Mouse (Mus musculus) heart, postnatal 25 days (tissue): ENCODE results near the gene Rpp25. TPM values are rescaled to one million over a fixed set of nuclear protein-coding genes. Genes with fewer than 3 reads are reported as not detected.

Experiments
- DNase-seq: peaks from one replicate; pipeline ENCODE4 v3.0.0; 2022; ENCODE audit warnings: low spot score
- intact Hi-C: fragments of 180-260 bp; cut with DNase I; formaldehyde crosslinking; loops from one replicate; pipeline ENCODE4 v1.15.1; 2025
- total RNA-seq, 2 experiments: library from RNA; stranded (reverse); gene quantifications; 2 replicates each; pipeline ENCODE4 v1.2.3; 2021

Gene Rpp25
- total RNA-seq, 2 experiments from 2014 or later: 1.6 to 2.3 TPM

DNA sequence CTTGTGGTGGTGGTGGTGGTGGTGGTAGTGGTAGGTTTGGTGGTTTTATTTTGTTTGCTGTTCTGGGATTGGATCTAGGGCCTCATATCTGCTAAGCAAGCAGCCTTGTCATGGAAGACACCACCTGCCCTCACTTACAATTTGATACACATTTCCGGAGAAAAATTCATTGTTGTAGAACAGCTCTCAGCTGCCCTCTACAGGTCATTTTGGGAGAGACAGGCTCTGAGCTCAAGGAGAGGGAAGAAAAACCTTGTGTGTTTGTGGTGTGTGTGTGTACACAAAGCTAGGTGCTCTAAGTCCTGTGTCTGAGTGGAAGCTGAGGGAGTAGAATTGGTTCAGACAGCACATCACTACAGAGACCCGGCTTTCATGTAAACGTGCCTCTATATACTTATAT lies 13.3 kb downstream of the Rpp25 start:
- no peak for DNase-seq
- intact Hi-C loops: loop anchor here (1.0 to 5.0 kb wide), 2 partner anchors 32 to 310 kb away; no protein-coding TSS in a partner anchor

DNA sequence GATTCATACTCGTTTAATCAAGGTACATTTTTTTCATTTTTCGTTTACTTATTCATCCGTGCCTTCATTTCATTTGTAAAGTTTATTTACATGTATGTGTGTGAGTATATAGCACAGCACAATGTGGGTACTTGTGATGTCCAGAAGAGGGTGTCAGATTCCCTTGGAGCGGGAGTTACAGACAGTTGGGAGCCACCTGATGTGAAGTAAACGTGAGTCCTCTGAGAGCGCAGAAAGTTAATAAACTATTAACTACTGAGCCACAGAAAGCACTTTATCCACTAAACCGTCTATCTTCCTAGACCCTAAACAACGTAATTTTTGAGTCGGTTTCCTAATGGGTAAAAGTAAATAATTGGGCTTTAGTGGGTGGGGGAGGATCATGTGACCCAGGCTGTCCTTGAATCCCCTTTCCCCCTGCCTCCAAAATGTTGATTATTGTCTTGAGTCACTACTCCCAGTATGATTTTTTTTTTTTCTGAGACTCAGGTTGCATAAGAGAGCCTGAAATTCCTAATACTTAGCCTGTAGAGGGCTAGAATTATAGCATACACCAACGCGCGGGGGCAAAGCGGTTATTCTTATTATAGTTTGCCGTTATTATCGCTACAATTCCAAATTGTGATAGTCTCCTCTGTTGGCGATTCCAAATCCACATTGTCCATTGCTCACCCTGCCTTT lies 16.7 kb downstream of the Rpp25 start:
- DNase-seq: no peak
- intact Hi-C loops: loop anchor here (5.0 kb wide), 3 partner anchors 122 to 242 kb away; no protein-coding TSS in a partner anchor

DNA sequence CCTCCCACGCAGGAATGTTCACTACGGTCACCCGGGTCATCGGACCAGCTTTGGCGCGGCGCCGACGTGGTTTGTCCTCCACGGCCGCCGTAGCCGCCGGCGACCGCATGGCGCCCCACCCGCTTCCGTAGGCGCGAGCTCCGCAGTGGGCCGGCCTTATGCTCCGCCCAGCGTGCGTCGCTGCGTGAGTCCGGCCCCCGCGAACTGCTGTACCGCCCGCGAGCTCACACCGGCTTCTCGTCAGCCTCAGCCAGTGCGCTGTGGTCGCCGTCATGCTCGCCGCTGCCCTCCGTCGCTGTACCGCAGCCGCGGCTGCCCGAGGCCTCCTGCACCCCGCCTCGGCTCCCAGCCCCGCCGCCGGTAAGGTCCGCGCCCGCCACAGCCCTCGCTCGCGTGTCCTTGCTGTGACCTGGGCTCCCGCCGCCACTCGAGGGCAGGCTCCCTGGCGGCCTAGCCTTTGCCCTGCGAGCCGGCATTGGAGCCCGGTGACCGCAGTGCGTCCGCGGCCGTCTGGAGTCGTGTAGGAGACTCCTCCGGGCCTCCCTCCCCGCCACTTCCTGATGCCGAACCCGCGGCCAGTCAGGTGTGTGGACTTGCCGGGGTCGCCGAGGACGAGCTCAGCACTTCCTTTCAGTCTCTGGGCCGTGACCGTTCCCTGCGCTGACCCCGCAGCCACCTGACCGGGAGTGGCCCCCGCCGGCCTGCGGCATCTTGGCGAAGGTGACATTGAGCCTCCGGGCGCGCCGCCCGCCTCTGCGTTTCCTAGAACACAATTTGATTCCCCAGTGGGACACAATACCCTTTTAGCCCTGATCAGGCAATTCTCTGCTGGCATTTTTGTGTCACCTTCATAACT lies 17.5 kb downstream of the Rpp25 start, which contains the start of gene Cox5a:
TSS of gene Cox5a (plus strand) at position 219 of the 856 bp plus-strand sequence.
- intact Hi-C loops: loop anchor here (5.0 kb wide), 3 partner anchors 121 to 241 kb away; no protein-coding TSS in a partner anchor
- DNase-seq: peak; percentile 90

DNA sequence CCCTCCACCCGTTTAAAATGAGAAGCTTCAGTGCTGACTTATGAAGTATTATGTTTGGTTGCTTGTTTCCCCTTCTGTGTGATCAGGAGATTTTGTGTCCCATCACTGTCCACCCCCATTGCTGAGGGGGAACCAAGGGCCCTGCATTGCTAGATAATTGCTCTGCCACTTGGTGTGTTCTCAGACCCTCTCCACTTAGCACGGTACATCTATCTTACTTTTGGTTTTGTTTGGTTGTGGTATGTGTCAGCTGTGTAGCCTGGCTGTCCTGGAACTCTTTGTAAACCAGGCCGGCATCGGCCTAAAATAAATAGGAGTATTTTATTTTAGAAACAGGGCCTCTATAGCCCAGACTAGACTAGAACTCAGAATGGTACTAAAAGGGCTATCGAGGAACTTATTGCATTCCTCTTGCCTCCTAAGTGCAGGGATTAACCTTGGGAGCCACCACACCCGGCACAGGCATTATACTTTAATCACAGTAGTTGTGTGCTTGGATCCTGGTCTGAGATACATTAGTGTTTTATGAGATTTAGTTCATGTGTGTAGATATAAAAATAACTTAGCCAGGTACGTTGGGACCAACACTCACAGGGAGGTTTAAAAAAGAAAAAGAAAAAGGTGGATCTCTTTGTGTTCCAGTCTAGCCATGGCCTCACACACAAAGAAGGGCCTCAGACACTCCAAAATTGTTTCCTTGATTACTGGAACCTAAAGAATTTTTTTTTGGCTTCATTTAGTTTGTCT lies 18.5 kb downstream of the Rpp25 start:
- intact Hi-C loops: loop anchor here (5.0 kb wide), 3 partner anchors 120 to 240 kb away; no protein-coding TSS in a partner anchor
- no peak for DNase-seq

DNA sequence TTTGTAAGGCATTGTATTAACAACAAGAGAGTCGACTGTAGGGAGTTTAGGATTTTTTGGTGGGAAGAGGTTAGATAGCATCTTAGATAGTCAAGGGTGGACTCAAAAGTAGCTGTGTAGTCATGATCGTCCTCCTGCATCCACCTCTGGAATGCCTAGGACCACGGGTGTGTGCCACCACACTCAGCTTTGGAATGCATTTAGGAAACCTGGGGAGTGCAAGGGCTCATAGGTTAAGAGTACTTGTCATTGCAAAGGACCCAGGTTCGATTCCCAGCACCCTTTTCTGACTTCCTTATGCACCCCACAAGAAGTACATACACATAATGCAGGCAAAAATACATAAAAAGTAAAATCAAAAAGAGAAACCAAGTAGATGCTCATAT lies 19.0 kb downstream of the Rpp25 start:
- DNase-seq: no peak
- intact Hi-C loops: loop anchor here (5.0 kb wide), 3 partner anchors 119 to 239 kb away; no protein-coding TSS in a partner anchor

DNA sequence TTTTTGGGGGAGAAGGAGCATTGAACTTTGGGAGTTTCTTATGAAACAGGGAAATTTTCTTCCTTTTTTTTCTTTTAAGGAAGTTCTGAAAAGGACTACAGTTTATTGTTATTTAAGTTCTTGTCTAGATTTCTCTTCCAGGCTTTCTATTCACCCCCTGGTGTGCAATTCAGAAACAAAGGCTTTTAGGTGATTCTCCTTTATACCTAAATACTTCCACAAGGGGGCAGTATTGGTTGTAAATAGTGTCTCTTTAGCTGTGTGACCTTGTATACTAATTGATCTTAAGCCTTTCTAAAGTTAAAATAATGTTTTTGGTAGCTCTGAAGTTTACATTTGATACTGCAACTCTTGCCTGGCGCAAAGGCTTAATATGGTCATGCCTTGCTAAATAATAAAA lies 19.9 kb downstream of the Rpp25 start:
- no peak for DNase-seq
- intact Hi-C loops: loop anchor here (5.0 kb wide), 3 partner anchors 119 to 239 kb away; no protein-coding TSS in a partner anchor

DNA sequence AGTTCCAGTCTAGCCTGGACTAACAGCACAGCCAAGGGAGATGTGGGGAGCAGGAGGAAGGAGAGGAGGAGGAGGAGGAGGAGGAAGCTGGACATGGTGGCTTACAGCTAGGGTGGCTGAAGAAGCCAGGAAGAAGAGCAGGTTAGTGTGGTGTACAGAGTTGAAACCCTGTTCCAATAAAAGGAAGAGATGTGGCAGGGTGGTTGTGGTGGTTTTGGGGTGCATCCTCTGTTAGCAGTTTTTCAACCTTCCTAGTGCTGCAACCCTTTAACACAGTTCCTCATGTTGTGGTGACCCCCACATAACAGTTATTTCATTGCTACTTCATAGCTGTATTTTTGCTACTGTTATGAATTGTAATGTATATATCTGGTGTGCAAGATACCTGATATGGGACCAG lies 20.6 kb downstream of the Rpp25 start:
- DNase-seq: no peak
- intact Hi-C loops: loop anchor here (5.0 kb wide), 3 partner anchors 118 to 238 kb away; no protein-coding TSS in a partner anchor

DNA sequence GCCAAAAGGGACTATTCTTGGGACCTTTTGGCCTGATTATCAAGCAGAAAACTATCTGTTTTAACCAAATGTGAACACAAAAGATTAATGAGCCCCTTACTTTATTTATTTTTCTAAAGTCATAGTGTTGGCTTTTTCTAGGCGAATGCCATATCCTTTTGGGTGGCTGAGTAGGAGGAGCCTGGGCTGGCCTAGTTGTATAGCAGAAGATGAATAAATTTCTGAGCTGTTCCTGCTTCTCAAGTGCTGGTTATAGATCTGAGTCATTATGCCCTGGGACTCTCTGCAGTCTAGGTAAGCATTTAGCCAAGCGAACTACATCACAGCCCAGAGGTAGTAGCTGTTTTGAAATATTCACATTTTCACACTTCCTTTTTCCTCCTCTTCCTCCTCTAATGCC lies 21.7 kb downstream of the Rpp25 start:
- DNase-seq: no peak
- intact Hi-C loops: no loop called here

DNA sequence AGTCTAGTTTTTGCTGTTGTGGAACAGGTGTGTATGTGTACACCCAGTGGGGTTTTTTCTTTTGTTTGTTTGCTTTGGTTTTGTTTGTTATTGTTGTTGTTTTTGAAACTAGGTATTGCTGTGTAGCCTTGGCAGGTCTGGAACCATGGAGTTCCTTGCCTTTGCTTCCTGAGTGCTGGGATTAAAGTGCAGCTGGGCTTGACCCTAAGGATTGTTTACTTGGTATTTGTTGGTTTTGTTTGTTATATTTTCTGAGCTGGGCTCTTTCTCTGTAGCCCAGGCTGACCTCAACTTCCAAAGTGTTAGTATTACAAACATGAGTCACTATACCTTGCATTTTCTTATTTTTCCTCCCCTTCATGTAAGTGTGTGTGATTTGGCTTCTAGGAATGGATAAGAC lies 22.6 kb downstream of the Rpp25 start:
- intact Hi-C loops: no loop called here
- DNase-seq: no peak

DNA sequence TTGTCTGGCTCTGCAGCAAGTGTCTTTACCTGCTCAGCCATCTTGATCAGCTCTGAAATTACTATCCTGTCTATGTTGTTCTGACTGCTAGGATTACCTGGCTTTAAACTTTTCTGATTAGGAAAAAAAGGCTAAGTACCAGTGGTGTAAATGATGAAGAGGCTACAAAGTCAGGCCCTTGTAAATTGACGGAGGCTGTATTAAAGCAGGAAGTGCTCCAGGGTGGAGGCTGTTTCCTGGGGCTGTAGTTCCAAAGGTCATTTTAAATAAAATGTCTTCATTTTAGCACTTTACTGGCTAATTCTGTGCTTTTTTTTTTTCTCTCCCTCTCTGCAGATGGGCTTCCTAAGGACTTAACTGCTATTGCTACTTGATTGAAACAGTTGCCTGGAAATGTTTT lies 28.1 kb downstream of the Rpp25 start:
- intact Hi-C loops: no loop called here
- DNase-seq: no peak

DNA sequence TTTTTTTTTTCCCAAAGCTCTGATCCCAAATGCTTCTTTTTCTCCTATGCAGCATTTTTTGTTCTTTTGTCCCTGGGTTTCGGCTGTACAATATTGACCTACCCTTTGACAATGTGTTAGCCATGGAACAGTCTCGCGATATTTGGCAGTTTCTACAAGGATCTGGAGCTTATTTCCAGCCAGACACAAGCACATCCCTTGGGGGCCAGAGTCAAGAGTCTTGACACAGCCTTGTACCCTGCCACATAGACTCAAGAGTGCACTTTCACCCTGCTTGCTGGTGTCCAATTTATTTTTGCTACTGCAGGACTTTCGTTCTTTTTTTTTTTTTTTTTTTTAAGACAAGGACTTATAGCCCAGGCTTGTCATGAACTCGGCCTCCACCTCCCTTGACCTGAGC lies 32.5 kb downstream of the Rpp25 start:
- DNase-seq: no peak

DNA sequence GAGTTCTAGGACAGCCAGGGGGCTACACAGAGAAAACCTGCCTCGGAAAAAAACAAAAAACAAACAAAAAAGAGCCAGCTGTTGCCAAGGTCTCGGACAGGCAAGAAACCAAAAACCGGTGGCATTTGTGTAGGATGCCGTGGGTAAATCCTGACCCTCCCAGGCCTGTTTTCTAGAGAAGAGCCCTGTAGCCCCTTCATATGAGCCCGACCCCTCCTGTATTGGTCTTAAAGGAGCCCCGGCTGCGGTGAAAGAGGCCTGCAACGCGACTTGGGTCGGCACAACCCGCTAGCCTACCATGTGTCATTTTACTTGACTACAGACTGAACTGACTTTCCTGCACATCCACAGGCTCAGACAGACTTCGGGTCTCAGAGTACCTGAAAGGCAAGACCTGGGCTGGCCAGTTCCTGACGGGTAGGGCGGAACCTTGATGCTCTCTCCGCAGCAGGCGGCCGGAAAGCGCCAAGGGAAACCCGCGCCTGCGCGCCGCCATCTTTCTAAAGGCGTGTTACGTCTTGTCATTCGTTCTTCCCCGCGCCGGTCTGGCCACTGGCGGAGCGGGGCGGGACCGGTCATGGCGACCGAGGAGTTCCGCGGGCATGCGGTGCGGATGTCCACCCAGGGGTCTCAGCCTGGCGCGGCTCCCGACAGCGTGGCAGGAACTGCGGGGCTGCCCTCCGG lies 33.4 kb downstream of the Rpp25 start, which contains the start of gene Fam219b:
TSS of gene Fam219b (plus strand) at position 485 of the 684 bp plus-strand sequence.
- peak; percentile 80 for DNase-seq
- intact Hi-C loops: no loop called here

More for the DNA sequence above, 32.5 kb downstream of the Rpp25 start:
- intact Hi-C loops: no loop called here

DNA sequence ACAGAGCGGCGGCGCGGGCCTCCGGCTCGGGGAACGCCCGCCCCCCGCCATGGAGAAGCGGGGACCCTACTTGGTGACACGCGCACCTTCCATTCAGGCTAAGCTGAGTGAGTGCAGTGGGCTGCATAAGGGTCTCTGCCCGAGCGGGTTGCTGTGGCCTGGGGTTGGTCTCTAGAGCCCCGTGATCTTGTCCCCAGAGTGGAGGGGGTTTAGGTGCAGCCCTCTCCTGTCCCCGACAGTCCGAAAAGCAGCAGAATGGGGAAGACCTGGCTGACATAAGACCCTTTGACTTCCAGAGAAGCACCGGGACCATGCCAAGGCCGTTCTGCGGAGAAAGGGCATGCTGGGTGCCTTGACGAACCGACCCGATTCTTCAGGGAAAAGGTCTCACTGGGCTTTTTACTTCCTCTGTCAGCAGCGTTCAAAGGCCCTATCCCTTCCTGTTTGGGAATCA lies 33.9 kb downstream of the Rpp25 start:
- intact Hi-C loops: no loop called here

DNA sequence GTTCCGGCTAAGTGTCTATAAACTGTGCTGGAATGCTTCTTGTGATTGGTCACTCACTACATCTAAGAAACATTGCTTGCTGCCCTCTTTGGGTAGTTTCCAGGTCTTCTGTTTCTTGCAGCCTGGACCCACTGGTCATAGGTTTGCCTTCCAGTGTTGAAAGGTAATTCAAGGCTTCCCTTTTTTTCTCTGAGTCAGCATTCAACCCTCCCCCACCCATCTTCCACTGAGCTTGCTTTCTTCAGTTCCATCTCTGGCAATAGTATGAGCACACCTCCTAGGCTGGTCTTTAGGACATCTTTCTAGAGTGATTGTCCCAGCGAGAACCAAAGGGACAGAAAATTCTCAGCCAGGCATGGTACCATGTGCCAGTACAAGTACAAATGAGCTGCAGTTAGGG lies 35.7 kb downstream of the Rpp25 start:
- intact Hi-C loops: no loop called here
- DNase-seq: no peak

More for the DNA sequence above, 33.9 kb downstream of the Rpp25 start:
- DNase-seq: no peak

DNA sequence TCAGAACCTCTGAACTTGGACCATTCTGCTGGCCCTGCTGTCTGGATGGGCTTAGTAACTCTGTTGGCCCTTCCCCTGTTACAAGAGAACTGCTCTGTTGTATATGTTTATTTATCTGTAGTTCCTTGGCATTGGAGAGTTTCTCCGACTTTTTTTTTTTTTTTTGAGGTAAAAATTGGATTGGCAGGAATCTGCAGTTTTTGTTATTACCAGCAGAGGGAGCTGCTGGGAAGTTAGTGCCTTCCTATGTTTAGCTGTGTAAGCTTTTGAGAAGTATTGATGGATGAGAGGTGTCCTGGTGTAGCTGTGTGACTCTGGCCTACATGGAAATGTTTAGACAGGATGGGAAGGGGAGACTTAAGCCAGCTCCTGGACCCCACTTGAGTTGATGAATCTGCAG lies 37.5 kb downstream of the Rpp25 start:
- DNase-seq: no peak

DNA sequence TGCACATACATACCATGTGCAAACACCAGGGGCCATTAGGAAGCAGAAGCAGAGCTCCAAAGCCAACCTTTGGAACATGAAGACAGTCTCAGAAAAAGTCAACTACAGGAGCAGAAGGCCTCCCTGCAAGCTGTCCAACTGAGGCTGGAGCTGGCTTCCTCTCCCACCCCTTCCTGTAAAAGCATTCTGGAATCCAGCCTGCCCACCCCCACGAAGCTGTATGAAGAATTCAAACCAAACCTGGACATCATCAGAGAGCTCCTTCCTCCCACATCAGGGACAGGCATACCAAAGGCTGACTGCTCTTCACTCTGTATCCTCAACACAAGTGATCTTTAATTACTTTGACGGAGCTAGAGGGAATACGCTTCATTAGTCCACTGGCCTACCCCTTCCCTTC lies 40.1 kb downstream of the Rpp25 start:
- DNase-seq: no peak
- intact Hi-C loops: loop anchor here (5.0 kb wide), 1 partner anchor 43 kb away; the partner anchor contains the start of gene Ulk3

More for the DNA sequence above, 37.5 kb downstream of the Rpp25 start:
- intact Hi-C loops: loop anchor here (2.0 to 5.0 kb wide), 2 partner anchors 46 to 113 kb away; partner anchors contain the start of gene Ulk3

DNA sequence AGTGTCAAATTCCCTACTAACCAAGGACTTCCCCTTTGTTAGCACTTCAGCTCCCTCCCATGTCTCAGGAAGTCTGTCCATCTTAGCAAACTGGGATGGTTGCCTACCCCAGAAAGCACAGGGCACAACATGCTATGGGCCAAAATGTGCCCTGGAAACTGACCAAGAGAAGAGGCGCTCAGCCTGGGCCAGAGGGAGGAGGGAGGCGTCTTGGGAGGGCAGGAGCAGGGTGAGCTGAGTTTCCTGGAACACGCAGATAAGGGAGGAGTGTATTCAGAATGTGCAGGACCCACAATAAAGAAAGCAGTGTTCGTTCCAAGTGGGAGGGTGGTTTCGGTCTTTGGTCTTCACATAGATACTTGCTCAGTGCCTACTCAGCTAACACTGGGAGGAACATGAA lies 43.5 kb downstream of the Rpp25 start:
- DNase-seq: peak; percentile 34
- intact Hi-C loops: no loop called here

DNA sequence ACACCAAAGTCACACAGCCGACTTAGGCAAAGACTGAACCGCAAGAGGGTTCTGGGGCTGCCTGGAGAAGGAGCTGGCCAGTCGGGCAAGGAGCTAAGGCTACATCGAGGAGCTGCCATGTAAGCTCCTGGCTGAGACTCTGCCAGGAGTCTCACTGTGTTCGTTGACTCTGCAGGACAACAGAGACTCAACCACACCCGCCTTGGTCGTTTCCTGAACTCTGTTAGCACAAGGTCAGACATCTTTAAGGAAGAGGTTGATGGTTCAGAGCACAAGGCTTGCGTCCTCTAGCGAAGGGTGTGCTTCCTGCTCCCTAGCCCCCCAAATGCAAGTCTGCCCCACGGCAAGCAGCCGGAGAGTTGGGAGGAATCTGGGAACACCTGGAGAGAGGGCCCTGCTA lies 44.0 kb downstream of the Rpp25 start:
- intact Hi-C loops: no loop called here
- DNase-seq: no peak

DNA sequence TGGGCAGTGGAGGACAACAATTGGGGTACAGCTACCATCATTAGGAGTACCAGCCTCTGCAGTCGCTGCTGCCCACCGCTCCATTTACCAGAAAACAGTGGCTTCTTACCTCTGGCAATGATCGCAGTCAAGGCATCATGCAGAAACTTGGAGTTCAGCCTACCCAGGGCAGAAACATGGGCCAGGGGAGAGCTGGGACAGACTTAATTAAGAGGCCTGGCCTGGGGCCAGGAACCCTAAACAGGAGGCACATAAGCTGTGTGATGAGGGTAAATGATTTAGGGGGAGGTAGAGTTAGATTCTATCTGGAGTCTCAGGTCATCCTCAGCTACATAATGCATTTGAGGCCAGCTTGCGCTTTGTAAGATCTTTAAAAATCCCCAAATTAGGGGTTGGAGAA lies 45.4 kb downstream of the Rpp25 start:
- intact Hi-C loops: no loop called here
- no peak for DNase-seq
